Mouse (Mus musculus): ENCODE data around the gene Tmem163. TPM values are rescaled to one million over a fixed set of nuclear protein-coding genes. Genes with fewer than 3 reads are reported as not detected.

The Tmem163 gene
- 1 to 10 TPM; 2.6 to 7.2 TPM for total RNA-seq (2021)
- long read RNA-seq, experiment 1, transcript Tmem163-205 (8 exons, 3,488 nt): major isoform, 6 of 7 reads
- long read RNA-seq, experiment 1, partial matches to known transcripts: 0 of 7 reads
- long read RNA-seq, experiment 1, other reads (novel, unspliced or antisense): 1 of 7 reads
- long read RNA-seq, experiment 2, transcript Tmem163-205 (8 exons, 3,488 nt): major isoform, 24 of 27 reads
- long read RNA-seq, experiment 2, partial matches to known transcripts: 1 of 27 reads
- long read RNA-seq, experiment 2, other reads (novel, unspliced or antisense): 2 of 27 reads

- intact Hi-C loops (cut with DNase I): loop anchor here (2.0 to 5.0 kb wide), 2 partner anchors 77 to 179 kb away; no protein-coding TSS in a partner anchor
These were observed at the start of gene Tmem163 for GRCm38 (mm10) chr1:127679498-127680133. Gene Tmem163 (minus strand): TSS chr1:127679548.

GRCm38 (mm10) chr1:127729096-127729495 is 49.7 kb upstream of the Tmem163 start, which contains the start of gene Acmsd:
Gene Acmsd (plus strand): TSS chr1:127729413.
- intact Hi-C loops (cut with DNase I): no loop called here
- DNase-seq: no peak

More at GRCm38 (mm10) chr1:127679498-127680133, at the start of gene Tmem163:
- DNase-seq: peak; percentile 17 to 41

- intact Hi-C loops (cut with DNase I): no loop called here
- DNase-seq: no peak
These were observed 44.2 kb upstream of the Tmem163 start for GRCm38 (mm10) chr1:127723596-127723995.

- no peak for DNase-seq
- intact Hi-C loops (cut with DNase I): no loop called here
These were observed 38.9 kb upstream of the Tmem163 start for GRCm38 (mm10) chr1:127718290-127718689.

DNA sequence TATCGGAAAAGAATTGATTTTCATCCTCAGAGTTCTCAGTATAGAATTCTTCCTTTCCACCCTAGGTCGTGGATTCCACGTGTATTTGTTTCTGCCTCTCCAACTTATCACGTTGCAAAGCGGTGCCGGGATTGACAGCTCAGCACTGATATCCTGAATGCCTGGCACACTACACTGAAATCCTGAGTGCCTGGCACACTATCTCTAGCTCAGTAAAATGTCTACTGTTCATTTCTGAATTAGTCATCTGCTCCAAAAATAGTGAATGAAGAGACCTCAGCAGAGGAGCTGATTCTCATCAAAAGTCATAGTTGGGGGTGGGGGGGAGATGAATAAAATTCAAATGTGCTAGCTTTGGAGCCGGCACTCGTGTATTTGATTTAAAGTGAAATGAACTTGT is 37.1 kb upstream of the Tmem163 start:
- intact Hi-C loops (cut with DNase I): no loop called here
- DNase-seq: peak in 1 of 2 experiments; percentile 22

DNA sequence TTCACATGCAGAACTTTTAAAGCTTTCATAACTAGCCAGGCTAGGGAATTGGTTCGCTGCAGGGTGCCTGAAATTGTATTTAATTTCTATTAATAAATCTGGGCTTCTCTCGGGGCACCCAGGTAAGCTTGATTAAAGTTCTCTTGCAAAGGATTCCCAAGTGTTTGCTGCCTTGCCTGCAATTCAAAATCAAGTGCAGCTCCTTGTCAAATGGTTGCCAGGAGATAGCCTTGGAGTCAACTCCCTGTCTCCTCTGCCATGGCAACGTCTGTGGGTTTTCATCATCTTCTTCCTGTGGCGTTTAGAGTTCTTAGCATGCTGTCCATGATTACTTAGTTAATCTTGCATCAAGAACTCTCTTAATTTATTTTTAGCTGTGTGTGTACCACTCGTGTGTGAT is 26.9 kb upstream of the Tmem163 start:
- intact Hi-C loops (cut with DNase I): no loop called here
- no peak for DNase-seq

GRCm38 (mm10) chr1:127702187-127702586 is 22.8 kb upstream of the Tmem163 start:
- intact Hi-C loops (cut with DNase I): no loop called here
- no peak for DNase-seq

- intact Hi-C loops (cut with DNase I): loop anchor here (5.0 kb wide), 2 partner anchors 71 to 199 kb away; no protein-coding TSS in a partner anchor
- no peak for DNase-seq
These were observed 17.2 kb upstream of the Tmem163 start for GRCm38 (mm10) chr1:127696533-127696932.

- intact Hi-C loops (cut with DNase I): loop anchor here (5.0 kb wide), 1 partner anchor 76 kb away; no protein-coding TSS in a partner anchor
- peak; percentile 13 to 21 for DNase-seq
These were observed 1.4 kb downstream of the Tmem163 start for GRCm38 (mm10) chr1:127677661-127678580.

DNA sequence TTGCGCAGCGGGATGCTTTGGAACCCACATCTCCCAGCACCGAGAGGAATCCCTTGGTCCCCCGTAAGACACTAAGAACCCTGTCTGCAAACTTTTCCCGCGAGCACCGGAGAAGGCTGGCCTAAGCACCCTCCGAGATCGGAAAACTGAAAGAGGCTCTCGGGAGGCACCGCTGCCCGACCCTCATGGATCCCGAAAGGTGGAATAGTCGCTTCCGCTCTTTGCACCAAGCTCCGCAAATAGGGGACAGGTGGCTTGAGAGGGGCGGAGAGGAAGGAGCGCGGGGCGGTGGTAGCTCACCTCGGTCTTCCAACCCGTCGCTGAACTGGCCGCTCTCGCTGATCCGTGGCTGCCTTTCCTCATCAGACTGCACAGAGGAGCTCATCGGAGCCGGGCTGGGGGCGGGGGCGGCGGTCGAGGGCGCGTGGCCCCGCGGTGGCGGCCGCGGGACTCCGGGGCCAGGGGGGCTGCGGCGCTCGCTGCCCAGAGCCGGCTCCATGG is 2.2 kb downstream of the Tmem163 start:
- intact Hi-C loops (cut with DNase I): loop anchor here (5.0 kb wide), 1 partner anchor 75 kb away; no protein-coding TSS in a partner anchor
- DNase-seq: peak in 1 of 2 experiments; percentile 2

GRCm38 (mm10) chr1:127676516-127677099 is 2.7 kb downstream of the Tmem163 start:
- intact Hi-C loops (cut with DNase I): loop anchor here (5.0 kb wide), 1 partner anchor 74 kb away; no protein-coding TSS in a partner anchor
- DNase-seq: no peak

DNA sequence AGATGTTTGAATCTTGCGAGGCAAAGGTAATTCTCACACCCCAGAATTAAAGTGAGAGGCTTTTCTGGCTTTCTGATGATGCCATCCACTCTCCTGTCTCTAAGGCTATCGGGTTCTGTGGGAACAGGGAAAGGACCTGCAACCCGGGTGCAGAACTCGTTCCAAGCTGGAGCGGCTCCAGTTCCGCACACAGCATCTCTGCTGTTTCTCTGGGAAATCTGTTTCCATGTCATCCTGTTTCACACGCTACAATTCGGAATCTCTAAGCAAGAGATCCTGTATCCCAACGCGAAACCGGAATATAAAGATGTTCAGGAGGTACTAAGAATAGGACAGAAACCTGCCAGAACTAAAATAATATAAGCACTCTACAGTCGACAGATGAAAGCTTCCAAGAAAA is 3.2 kb downstream of the Tmem163 start:
- intact Hi-C loops (cut with DNase I): loop anchor here (5.0 kb wide), 1 partner anchor 74 kb away; no protein-coding TSS in a partner anchor
- DNase-seq: no peak

DNA sequence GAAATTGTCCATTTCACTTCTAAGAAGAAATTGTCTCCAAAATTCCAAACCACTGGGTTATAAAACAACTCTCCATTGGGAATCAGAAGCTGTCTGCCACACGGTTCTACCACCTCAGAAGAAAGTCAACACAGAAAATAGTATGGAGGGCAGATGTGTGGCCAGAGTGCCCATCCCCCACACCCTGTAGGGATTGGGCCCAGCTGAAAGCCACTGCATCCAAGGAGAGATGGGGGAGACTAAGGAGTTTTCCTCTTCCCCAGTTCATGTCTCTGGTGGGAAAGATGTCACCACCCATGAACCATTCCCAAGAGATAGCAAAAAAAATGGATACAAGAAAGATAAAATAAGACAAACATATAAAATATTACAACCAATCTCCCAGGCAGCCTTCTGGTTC is 4.1 kb downstream of the Tmem163 start:
- intact Hi-C loops (cut with DNase I): loop anchor here (5.0 kb wide), 1 partner anchor 73 kb away; no protein-coding TSS in a partner anchor

DNA sequence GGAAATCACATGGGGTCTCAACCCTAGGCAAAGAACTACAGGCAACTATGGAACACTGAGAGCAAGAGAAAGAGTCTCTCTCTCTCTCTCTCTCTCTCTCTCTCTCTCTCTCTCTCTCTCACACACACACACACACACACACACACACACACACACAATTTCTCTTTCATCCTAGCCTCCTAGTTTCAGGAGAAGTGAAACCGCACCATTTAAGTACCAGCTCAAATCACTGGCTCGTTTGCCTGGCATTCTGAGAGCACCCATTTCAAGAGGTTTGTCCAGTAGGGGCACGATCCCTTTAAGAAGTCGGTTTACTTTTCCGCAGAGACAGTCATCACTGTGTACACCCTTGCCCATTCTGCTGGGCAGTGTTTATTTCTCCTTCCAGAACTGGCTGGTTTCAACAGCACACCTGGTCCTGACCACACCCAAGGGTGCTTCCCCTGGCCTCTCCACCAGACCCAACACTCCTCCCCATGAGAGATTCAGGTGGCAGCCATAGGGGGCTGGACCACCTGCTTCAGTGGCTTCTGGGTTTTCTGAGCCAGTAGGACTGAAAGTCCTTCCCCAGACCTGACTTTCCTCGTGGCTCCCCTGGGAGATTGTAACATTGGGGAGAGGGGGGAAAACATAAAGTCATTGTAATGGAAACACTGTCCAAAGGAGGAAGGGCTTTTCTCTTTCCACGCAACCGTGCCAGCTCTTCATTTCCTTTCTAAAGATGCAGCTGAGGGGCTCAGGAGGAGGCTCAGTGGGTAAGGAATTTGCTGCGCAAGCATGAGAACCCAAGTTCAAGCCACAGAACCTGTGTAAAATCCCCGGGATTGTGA is 5.9 kb downstream of the Tmem163 start:
- DNase-seq: no peak
- intact Hi-C loops (cut with DNase I): no loop called here

More for the DNA sequence above, 4.1 kb downstream of the Tmem163 start:
- no peak for DNase-seq

GRCm38 (mm10) chr1:127668161-127668560 is 11.2 kb downstream of the Tmem163 start:
- intact Hi-C loops (cut with DNase I): no loop called here
- DNase-seq: no peak

DNA sequence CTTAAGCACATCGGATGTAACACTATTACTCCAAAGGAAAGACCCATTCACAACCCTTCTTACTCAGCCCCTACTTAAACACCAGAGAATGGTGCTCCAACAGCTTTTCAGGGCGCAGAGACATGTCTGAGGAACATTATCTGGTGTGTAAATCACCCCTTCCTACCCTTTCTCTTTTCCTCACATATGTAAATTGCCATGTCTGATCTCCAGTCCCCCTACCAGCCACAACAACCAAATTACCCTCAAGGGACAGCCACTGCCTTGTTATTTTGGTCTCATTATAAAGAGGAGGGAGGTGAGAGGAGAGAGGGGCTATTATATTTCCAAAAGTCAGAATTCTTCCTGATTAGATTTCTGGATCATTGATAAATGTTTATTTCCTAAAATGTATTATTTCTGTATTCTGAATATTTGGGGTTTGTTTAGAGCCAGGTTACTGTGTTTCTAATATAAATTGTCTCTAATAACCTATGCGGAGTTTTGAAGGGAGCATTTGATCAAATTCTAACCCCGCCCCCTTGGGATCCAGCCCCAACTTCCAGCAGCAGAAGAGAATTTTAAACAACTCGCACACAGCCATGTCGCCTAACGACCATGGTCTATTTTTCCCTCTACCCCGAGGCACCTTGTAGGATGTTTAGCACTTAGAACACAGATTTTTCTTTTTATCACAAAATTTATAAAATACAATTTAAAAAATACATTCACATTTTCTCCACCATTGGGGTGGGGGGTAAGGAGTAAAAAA is 12.1 kb downstream of the Tmem163 start:
- intact Hi-C loops (cut with DNase I): no loop called here
- DNase-seq: no peak

DNA sequence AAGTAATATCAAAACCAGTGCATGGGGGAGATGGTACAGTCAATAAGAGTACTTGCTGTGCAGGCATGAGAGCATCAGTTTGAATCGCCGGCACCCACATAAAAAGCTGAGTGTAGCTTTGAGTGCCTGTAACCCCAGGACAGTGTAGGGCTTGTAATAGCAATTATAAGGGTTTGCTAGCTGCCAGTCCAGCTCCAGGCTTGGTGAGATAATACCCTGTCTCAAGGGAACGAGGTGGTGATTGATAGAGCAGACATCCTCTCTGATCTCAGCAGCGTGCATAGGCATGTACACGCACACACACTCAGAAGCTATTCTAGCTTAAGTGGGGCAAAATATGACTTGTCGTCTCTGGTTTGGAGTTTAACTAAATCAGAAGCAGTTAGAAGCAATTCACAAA is 13.1 kb downstream of the Tmem163 start:
- intact Hi-C loops (cut with DNase I): no loop called here
- DNase-seq: no peak

GRCm38 (mm10) chr1:127662385-127663068 is 16.8 kb downstream of the Tmem163 start:
- no peak for DNase-seq
- intact Hi-C loops (cut with DNase I): no loop called here
